In genomic region chr1:185089196-185089595, GRCm38 (mm10) we compare ENCODE assay signal across 18 mouse cellular contexts.
"Had no signal": no experiment of that assay in that cellular context is flagged by ENCODE, and none has a peak within 500 bp of the region (broad histone marks: within the 10 kb centered on the region; RNA-seq: fewer than 3 reads in every experiment).

No protein-coding gene starts in this region.

- H3K27ac ChIP-seq: kidney, postnatal 0 days; left cerebral cortex, adult 2 months; liver, embryonic 13.5 days; lung, embryonic 15.5 days; neural tube, embryonic 12.5 days; neural tube, embryonic 15.5 days; stomach, embryonic 15.5 days had no signal

- H3K9ac ChIP-seq: liver, embryonic 13.5 days; lung, embryonic 15.5 days; neural tube, embryonic 12.5 days; neural tube, embryonic 15.5 days; stomach, embryonic 15.5 days had no signal

- H3K4me3 ChIP-seq: left cerebral cortex, adult 2 months; liver, embryonic 13.5 days; lung, embryonic 15.5 days; neural tube, embryonic 12.5 days; neural tube, embryonic 15.5 days; stomach, embryonic 15.5 days had no signal

- H3K4me1 ChIP-seq: liver, embryonic 13.5 days; neural tube, embryonic 12.5 days; neural tube, embryonic 15.5 days; stomach, embryonic 15.5 days had no signal

- H3K36me3 ChIP-seq: liver, embryonic 13.5 days; lung, embryonic 15.5 days; neural tube, embryonic 12.5 days; neural tube, embryonic 15.5 days; stomach, embryonic 15.5 days had no signal

- H3K4me2 ChIP-seq: liver, embryonic 13.5 days; lung, embryonic 15.5 days; midbrain, embryonic 11.5 days; neural tube, embryonic 12.5 days; neural tube, embryonic 15.5 days; stomach, embryonic 15.5 days had no signal

- H3K27me3 ChIP-seq: liver, embryonic 13.5 days; lung, embryonic 15.5 days; neural tube, embryonic 12.5 days; neural tube, embryonic 15.5 days; stomach, embryonic 15.5 days had no signal

- H3K9me3 ChIP-seq: liver, embryonic 13.5 days; lung, embryonic 15.5 days; neural tube, embryonic 12.5 days; neural tube, embryonic 15.5 days; stomach, embryonic 15.5 days had no signal

- DNase-seq: kidney, adult 2 months; kidney, postnatal 36 days; layer of hippocampus, postnatal 36 days; liver, embryonic 13.5 days; lung, postnatal 14 days; lung, postnatal 4 days; midbrain, embryonic 14.5 days; right cerebral cortex, adult 18-20 months; right cerebral cortex, postnatal 14 days; right cerebral cortex, postnatal 4 days; thymus, postnatal 25 days had no signal
